Mouse (Mus musculus): ENCODE results near the gene Fstl1. TPM values are rescaled to one million over a fixed set of nuclear protein-coding genes. Genes with fewer than 3 reads are reported as not detected.

Fstl1 gene
- total RNA-seq, 4 experiments from 2014 or later, result 21.2 to 45.6 (median 33.8) TPM

GRCm38 (mm10) chr16:37869470-37870231 lies 93.0 kb downstream of the Fstl1 start:
- DNase-seq, result no peak

DNA sequence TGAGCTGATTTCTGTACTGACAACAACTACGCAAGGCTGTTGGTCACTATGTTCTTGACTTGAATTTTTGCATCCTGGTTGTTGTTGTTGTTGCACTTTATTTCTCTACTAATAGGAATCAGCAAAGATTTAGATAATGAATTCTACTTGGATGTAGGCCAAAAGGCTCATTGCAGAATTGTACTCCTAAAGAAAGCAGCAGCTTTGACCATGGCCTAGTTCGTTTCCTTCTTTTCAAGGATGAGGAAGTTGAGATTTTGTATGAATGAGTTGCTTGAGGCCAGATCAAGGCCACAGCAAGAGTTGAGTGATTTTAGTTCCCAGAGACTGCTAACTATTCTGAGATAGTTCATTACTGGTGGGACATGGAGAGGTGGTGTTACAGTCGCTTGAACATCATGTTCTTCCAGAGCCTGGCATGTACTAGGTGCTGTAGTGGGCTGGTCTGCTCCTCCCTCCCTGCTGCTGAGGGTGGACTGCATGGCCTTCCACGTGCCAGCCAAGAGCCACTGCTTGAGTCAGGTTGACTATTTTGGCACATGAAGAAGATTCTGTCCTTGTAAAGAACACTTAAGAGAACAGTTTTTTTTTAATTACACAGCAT lies 94.5 kb downstream of the Fstl1 start:
- DNase-seq, result peak; percentile 77

DNA sequence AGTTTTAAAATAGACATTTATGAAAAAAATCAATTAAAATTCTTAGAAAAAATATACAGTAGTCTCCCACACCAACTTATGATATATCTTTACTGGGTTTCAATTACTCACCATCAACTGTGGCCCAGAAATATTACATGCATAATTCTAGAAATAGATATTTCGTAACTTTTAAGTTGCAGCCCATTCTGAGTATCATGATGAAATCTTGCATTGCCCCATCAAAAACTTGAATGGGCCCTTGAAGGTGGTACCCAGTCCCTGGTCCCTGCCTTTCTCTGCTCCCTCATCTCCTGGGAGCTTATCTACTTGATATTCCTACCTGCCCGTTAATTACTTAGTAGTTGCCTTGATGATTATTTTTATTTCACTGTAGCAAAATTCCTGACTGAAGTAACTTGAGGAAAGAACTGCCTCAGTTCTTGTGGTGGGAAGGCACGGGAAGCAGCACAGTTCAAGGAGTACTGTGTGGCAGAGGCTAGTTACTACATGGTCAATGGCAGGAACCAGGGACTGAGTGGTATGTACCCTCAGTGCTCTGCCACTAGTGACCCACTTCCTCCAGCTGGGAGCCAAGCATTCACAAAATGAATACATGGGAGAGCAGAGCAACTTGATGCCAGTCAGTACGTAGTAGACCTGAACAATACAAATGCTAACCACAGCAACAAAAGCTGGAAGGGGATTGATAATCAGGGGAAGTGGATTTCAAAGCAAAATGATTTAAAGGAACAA lies 98.0 kb downstream of the Fstl1 start:
- DNase-seq, result no peak

DNA sequence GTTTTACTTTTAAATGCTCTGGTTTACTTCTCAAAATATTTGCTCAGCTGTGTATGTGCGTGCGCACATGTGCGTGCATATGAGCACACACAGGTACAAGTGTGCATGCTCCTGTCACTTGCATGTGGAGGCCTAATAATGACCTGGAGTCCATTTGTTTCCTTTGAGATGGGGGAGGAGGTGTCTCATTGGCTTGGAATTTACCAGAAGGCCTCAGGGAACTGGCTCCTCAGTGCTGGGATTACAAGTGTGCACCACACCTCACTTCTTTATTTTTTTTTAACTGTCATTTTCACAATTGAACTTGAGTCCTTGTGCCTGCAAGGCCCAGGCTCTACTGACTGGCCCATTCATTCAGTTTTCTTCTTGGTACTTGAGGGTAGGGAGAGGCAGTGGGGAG lies 100.7 kb downstream of the Fstl1 start:
- no peak for DNase-seq

DNA sequence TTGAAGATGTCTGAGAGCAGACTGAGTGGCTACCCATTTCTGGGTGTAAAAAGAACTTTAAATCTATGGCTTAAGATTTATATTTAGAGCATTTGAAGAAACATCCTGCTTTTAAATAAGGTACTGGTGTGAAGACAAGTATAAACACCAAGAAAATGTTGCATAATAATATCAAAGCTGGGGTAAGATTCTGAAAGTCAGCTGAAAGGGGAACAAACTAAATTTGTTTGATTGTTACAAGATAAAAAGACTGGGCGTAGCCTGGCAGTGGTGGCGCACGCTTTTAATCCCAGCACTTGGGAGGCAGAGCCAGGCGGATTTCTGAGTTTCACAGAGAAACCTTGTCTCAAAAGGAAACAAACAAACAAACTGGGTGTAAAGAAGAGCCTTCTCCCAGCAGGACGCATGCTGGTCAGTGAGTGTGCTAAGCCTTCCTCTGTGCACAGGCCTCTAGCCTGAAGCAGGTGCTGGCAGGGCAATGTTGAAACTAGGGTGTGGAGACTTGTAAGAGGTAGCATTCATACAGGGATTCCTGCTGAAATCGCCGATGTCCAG lies 102.4 kb downstream of the Fstl1 start:
- no peak for DNase-seq

- DNase-seq, result no peak
Observed at GRCm38 (mm10) chr16:37879750-37880419, 103.2 kb downstream of the Fstl1 start.

DNA sequence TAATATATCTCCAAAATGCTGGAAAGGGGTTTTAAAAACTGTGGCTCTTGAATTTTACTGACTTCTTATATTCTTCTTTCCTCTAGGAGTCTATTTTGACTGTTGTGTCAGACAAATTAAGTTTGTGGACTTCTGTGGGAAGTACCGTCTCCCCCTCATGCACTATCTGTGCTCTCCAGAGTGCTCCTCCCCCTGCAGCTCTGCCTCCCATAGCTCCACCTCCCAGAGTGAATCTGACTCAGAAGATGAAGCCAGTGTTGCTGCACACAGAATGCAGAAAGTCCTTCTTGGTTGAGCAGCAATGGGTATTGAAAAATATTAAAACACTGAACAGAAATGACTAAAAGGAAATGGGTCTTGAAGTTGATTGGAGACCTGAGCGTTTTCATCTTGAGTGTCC lies 104.5 kb downstream of the Fstl1 start:
- no peak for DNase-seq

Other genes with a start within 250 kb of the Fstl1 start
- 10 to 100 TPM; 15.4 to 17.8 (median 17.0) TPM for gene Gtf2e1, start 237.1 kb upstream of the Fstl1 start, total RNA-seq (2022)
- gene Rabl3, start 237.0 kb upstream of the Fstl1 start, total RNA-seq (2022), result 10 to 100 TPM in 2 of 4 experiments, 1 to 10 TPM in 2; 9.3 to 15.2 (median 10.7) TPM
- gene Hgd, start 196.7 kb upstream of the Fstl1 start, total RNA-seq (2022), result under 1 TPM in 3 of 4 experiments, not detected in 1; 0.45 to 0.86 (median 0.52) TPM
- gene Ndufb4, start 122.4 kb upstream of the Fstl1 start, total RNA-seq (2022), result 10 to 100 TPM; 87.1 to 97.1 (median 92.0) TPM
- gene Gm36028, start 84.3 kb downstream of the Fstl1 start, total RNA-seq (2022), result under 1 TPM in 2 of 4 experiments, not detected in 2; 0.29 to 0.75 TPM
- gene Lrrc58, start 91.5 kb downstream of the Fstl1 start, total RNA-seq (2022), result 100 to 1,000 TPM; 130 to 206 (median 160) TPM
- gene Gpr156, start 139.6 kb downstream of the Fstl1 start, total RNA-seq (2022), result under 1 TPM; 0.09 to 0.65 (median 0.29) TPM